Mouse (Mus musculus) neutrophil, adult 5-6 weeks (primary cell): Measurements from ENCODE around the gene Pltp. TPM values are rescaled to one million over a fixed set of nuclear protein-coding genes. Genes with fewer than 3 reads are reported as not detected.

Experiments
- ATAC-seq: fragments of 151-379, 151-347 bp; 2 replicates; pipeline ENCODE4 v1.8.0; 2017; ENCODE audit warnings: mild to moderate bottlenecking, moderate TSS enrichment; ENCODE audit not compliant: insufficient number of reproducible peaks, poor library complexity, low FRiP score, severe bottlenecking; ENCODE audit errors: extremely low read depth
- total RNA-seq: library from RNA; stranded (forward); fragments of 200-1000 nt; gene quantifications from 2 replicates; pipeline ENCODE4 v1.2.3, GENCODE M21; 2017

Pltp gene
- total RNA-seq, 1 experiment from 2014 or later: 11.2 TPM

DNA sequence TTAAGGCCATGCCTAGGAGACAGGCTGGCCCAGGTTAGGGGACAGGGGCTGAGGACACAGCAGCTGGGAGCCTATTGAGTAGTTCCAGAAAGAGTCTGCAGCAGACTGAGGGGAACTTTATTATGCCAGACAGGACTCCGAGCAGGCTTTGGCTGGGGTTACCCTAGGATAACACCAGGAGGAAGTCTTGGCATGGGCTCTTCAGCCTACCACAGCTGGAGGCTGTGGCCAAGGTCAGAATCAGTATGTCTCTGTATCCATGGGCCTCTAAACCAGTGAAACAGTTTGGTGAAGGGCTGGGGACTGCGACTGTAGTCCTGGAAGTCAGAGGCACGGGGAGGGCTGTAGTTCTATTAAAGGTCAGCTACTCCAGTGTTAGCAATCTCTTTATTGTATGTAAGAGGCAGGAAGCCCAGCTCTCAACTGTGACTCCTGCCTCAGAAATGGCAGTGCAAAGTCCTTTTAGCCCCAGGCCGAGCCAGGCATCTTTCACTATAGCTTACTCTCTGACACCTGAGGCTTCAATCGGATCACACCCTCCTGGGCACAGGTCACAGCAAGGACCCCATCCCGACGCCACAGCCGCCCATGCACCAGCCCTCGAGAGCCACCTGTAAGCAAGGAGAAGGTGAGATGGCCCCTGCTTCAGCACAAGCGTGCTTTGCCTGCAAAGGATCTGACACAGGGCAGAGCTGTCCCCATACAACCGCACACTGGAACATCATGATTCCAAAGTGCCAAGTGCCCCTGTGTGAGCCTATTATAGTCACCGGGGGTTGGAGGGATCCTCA lies 64.9 kb downstream of the Pltp start:
- no peak for ATAC-seq

DNA sequence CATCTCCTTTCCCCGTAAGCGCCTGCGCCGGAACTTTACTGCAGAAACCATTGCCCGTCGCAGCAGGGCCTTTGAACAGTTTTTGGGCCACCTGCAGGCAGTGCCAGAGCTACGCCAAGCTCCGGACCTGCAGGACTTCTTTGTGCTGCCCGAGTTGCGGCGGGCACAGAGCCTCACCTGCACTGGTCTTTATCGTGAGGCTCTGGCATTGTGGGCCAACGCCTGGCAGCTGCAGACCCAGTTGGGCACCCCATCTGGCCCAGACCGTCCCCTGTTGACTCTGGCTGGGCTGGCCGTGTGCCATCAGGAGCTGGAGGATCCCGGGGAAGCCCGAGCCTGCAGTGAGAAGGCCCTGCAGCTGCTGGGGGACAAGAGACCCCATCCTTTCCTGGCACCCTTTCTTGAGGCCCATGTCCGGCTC lies 65.7 kb downstream of the Pltp start:
- no peak for ATAC-seq

DNA sequence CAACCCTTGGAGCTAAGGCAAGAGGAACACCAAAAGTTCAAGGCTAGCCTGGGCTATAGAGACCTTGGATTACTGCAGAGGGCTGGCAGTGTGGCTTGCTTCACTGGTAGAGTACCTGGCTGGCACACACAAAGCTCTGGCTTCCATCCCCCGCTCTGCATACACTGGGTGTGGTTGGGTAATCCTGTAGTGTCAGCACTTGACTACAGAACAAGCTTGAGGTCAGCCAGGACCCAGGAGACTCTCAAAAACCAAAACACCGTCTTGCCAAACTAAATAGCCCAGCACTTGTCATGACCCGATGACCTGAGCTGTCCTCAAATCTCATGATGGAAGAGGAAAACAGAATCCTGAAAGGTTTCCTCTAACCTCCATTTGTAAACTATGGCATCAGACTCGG lies 67.1 kb downstream of the Pltp start:
- no peak for ATAC-seq

Other genes with a start within 250 kb of the Pltp start
- gene Wfdc6b, start 244.2 kb downstream of the Pltp start, total RNA-seq: not detected in 2 replicates
- gene Wfdc8, start 244.1 kb downstream of the Pltp start, total RNA-seq: not detected in 2 replicates
- gene Wfdc16, start 218.9 kb downstream of the Pltp start, total RNA-seq: not detected in 2 replicates
- not detected in 2 replicates for gene Wfdc10, start 201.7 kb downstream of the Pltp start, total RNA-seq
- gene Wfdc9, start 201.1 kb downstream of the Pltp start, total RNA-seq: not detected in 2 replicates
- not detected in 2 replicates for gene Wfdc11, start 183.6 kb downstream of the Pltp start, total RNA-seq
- not detected in 2 replicates for gene Wfdc13, start 172.6 kb downstream of the Pltp start, total RNA-seq
- gene Spint4, start 159.2 kb downstream of the Pltp start, total RNA-seq: not detected in 2 replicates
- not detected in 2 replicates for gene Spint5, start 142.4 kb downstream of the Pltp start, total RNA-seq
- gene Wfdc3, start 111.8 kb downstream of the Pltp start, total RNA-seq: 0.58 TPM in 1 of 2 replicates, not detected in the other
- 20.0 and 26.7 TPM in 2 replicates for gene Dnttip1, start 111.7 kb downstream of the Pltp start, total RNA-seq
- gene Ube2c, start 87.8 kb downstream of the Pltp start, total RNA-seq: 2.8 and 3.7 TPM in 2 replicates
- not detected in 2 replicates for gene Tnnc2, start 77.7 kb downstream of the Pltp start, total RNA-seq
- gene Snx21, start 71.9 kb downstream of the Pltp start, total RNA-seq: 1.6 and 2.6 TPM in 2 replicates
- 35.4 and 39.3 TPM in 2 replicates for gene Acot8, start 52.8 kb downstream of the Pltp start, total RNA-seq
- 3.8 and 3.9 TPM in 2 replicates for gene Zswim3, start 52.6 kb downstream of the Pltp start, total RNA-seq
- 1.8 and 2.9 TPM in 2 replicates for gene Zswim1, start 35.0 kb downstream of the Pltp start, total RNA-seq
- not detected in 2 replicates for gene Spata25, start 29.2 kb downstream of the Pltp start, total RNA-seq
- 314 and 340 TPM in 2 replicates for gene Ctsa, start 24.8 kb downstream of the Pltp start, total RNA-seq
- 1.4 and 4.1 TPM in 2 replicates for gene Neurl2, start 24.3 kb downstream of the Pltp start, total RNA-seq
- 59.3 and 66.9 TPM in 2 replicates for gene Pcif1, start 21.6 kb upstream of the Pltp start, total RNA-seq
- 28.2 and 30.4 TPM in 2 replicates for gene Zfp335, start 54.0 kb upstream of the Pltp start, total RNA-seq
- 611 and 622 TPM in 2 replicates for gene Mmp9, start 83.1 kb upstream of the Pltp start, total RNA-seq
- gene Slc12a5, start 103.1 kb upstream of the Pltp start, total RNA-seq: 0.98 and 1.7 TPM in 2 replicates
- 43.1 and 51.1 TPM in 2 replicates for gene Ncoa5, start 177.2 kb upstream of the Pltp start, total RNA-seq
- gene Cd40, start 197.9 kb upstream of the Pltp start, total RNA-seq: 63.9 and 81.2 TPM in 2 replicates
- not detected in 2 replicates for gene 1700025C18Rik, start 233.0 kb upstream of the Pltp start, total RNA-seq